Mouse (Mus musculus) adrenal gland (tissue): ENCODE results near the gene Gm49416.

ENCODE experiments used
- microRNA-seq, 2 experiments: library from miRNA; unstranded; fragments of <30 nt; microRNA quantifications; one replicate each; pipeline ENCODE4; 2019

Gm49416 gene

Small RNA genes lying within 50 kb of the gene (microRNA-seq; reads per million reads assigned to microRNA genes)
- 0.11 to 0.86 reads per million in 2 experiments for gene Mir5136
